Mouse (Mus musculus) large intestine, adult 2 months (tissue): ENCODE measurements at regions not wholly inside any gene's neighbourhood (a gene's known extent, or its start where the extent isn't known, plus 50 kb on each side); places are given as distances from the start of the nearest gene placed in this dataset.

ENCODE experiments used
- DNase-seq: peaks from one replicate; pipeline ENCODE4 v3.0.0-alpha.2; 2012; ENCODE audit warnings: low read depth, low spot score
- WGBS: fragments of 180-500 bp; shearing (Covaris S2); methylation state at CpG from one replicate; pipeline ENCODE4 v1.1.7; 2018; 5-methylcytosine and 5-hydroxymethylcytosine counted together

- DNase-seq: no peak
Observed at GRCm38 (mm10) chr12:35259781-35260180, 212.8 kb downstream of the Snx13 start.

GRCm38 (mm10) chr12:35255723-35256401 is 208.9 kb downstream of the Snx13 start:
- no peak for DNase-seq
- WGBS: 84% methylated on average over 2 of the region's 2 CpGs

DNA sequence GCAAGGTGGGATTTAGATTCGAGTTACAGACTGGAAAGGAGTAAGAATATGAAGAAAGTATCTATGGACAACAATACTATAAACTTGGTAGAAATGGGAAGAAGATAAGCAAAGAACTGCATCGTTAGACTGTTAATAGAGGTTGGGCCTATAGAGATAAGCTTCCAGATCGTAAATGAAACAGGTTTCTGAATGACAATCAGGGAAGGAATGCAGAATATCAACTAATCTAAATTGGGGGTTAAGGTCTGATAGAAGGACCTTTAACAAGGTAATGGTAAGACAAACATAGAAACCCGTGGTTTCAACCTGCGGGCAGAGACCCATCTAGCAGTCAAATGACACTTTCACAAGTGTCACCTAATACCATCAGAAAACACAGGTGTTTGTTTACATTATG is 201.5 kb downstream of the Snx13 start:
- 41% methylated on average over 5 of the region's 5 CpGs for WGBS
- no peak for DNase-seq

DNA sequence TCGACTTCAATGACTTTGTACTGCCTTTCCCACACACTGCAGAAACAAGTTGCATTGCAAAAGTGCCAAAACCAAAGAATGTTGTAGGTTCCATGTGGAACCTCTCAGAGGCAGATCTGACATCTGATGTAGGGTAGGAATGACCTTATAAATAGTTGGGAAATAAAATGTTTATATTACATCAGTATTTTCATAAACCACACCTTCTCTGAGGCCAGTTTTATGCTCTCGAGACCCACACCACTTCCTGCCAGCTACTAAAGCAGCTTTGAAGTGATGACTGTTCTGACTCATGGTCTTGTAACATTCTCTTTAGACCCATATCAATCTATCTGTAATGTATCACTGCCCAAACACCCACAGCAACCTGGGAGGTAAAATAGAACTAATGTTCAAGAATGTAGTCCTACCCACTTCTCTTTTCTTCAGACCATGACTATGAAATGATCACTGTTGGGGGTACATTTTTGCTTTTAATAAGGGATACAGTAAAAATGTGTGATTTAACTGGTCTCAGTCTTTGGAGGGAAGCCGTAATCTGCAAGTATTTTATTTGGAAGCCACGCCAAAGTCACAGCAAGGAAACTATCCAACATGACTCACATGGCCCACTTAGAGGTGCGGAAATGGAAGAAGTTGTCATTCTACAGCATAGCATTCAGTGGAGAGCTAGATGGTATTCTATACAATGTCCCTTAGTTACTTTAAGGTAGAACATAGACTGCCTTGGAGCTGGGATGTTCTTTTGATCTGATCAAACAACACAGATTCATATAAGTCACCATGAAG is 199.4 kb downstream of the Snx13 start:
- WGBS: 61% methylated on average over 5 of the region's 5 CpGs
- no peak for DNase-seq

GRCm38 (mm10) chr12:35232322-35232673 is 185.3 kb downstream of the Snx13 start:
- DNase-seq: no peak
- WGBS: 83% methylated on average over 2 of the region's 2 CpGs

GRCm38 (mm10) chr12:35231414-35232321 is 184.7 kb downstream of the Snx13 start:
- no peak for DNase-seq

DNA sequence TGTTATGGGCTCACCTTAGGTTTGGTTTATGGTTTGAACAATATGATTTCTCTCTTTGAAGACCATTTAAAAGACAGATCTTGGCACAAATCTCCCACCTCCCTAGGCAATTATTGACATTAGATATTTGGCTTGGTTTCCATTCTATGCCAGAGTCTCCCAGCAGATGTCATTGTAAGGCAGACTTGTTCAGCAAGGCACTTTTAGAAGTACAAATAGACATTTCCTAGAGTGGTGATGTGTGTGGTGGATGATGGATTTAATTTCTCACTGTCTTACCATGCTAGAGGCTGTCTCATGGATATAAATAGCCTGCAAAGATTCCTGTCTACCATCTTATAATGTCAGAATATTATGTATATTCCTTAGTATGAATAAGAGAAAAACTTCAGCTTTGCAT is 173.4 kb downstream of the Snx13 start:
- DNase-seq: no peak

DNA sequence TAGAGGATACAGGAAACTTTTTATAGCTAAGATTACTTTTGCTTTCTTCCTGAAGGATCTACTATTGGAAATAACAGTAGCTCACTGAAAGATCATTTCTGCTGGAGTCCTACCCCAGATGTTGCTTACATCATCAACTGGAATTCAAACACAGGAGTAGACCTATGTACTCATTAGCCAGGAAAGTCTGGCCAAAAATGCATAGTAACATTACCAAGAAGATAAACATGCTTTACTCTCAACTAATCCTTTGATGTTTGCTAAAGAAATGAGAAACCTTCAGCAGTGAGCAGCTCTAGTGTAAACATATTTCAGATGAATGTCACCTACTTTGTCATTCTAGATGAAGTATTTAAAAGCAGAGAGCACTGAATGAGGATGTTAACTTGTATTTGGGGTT is 173.0 kb downstream of the Snx13 start:
- DNase-seq: no peak

- no peak for DNase-seq
- WGBS: 78% methylated on average over 2 of the region's 2 CpGs
Observed at GRCm38 (mm10) chr12:35216725-35217124, 169.7 kb downstream of the Snx13 start.

GRCm38 (mm10) chr12:35209399-35209798 is 162.4 kb downstream of the Snx13 start:
- no peak for DNase-seq

DNA sequence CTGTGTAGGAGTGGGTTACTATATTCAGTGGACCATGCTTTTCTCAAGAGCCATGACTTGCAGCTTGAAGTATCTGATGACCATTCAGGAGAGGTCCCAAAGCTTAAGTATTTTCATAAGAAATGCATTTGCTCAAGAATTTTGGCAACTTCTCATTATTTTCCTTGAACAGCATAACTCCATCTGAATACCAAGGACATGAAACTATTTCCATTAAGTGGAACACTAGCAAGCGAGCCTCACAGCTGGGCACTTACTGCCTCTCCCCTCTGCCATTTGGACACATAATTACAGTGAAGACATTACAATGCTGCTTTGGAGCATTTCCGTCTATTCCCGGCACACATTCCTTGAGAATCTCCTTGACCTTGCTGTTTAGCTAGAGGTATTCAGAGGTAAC is 160.6 kb downstream of the Snx13 start:
- DNase-seq: no peak
- 64% methylated on average over 3 of the region's 3 CpGs for WGBS

DNA sequence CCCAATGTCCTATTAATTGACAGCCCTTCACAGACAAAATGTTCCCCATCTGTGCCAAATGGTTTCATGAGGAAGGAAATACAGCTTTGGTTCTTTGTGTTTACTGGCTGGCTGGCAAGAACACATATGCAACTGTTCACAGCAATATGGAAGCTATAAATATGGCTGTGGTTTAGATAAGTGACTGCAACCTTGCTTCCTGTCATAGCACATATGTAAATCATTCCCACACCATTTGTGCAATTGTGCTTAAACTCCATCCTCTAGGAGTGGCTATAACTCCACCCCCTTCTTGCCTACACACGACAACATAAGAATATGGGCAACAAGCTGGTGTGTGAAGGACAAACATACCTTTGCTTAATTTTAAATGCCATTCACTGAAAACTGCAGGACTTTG is 156.4 kb downstream of the Snx13 start:
- WGBS: 47% methylated on average over 1 of the region's 1 CpGs

GRCm38 (mm10) chr12:35200110-35200509 is 153.1 kb downstream of the Snx13 start:
- 75% methylated on average over 5 of the region's 5 CpGs for WGBS
- DNase-seq: no peak

More for the DNA sequence above, 156.4 kb downstream of the Snx13 start:
- DNase-seq: no peak
